Mouse (Mus musculus) stomach, embryonic 14.5 days (tissue): ENCODE data around the gene Aldh6a1. TPM values are rescaled to one million over a fixed set of nuclear protein-coding genes. Genes with fewer than 3 reads are reported as not detected.

Experiments
- ATAC-seq: fragments of 200-750 bp; cut with Nextera tagmentation; 2 replicates; pipeline ENCODE4 v1.8.0; 2017; ENCODE audit warnings: low read depth, moderate TSS enrichment; ENCODE audit not compliant: insufficient number of reproducible peaks, insufficient read depth, low FRiP score
- H3K27ac ChIP-seq: fragments of 300-500 bp; sonication (generic); 2 replicates; pipeline ENCODE4 v1.5.1; 2014; ENCODE audit warnings: mild to moderate bottlenecking, low read length, moderate library complexity, mixed read lengths
- H3K27me3 ChIP-seq: fragments of 300-500 bp; sonication (generic); 2 replicates; pipeline ENCODE4 v1.6.1; 2014; ENCODE audit warnings: low read length, control low read depth, mixed read lengths; ENCODE audit not compliant: control insufficient read depth, insufficient read depth
- H3K36me3 ChIP-seq: fragments of 300-500 bp; sonication (generic); 2 replicates; pipeline ENCODE4 v1.6.1; 2014; ENCODE audit warnings: mild to moderate bottlenecking, control low read depth, low read length, moderate library complexity, mixed read lengths; ENCODE audit not compliant: control insufficient read depth, insufficient read depth
- H3K4me1 ChIP-seq: fragments of 300-500 bp; sonication (generic); 2 replicates; pipeline ENCODE4 v1.6.1; 2014; ENCODE audit warnings: low read length, control low read depth, mixed read lengths; ENCODE audit not compliant: control insufficient read depth, insufficient read depth
- H3K4me2 ChIP-seq: fragments of 300-500 bp; sonication (generic); replicated peaks from 2 replicates; pipeline ENCODE4 v1.6.1; 2014; ENCODE audit warnings: low read depth, low read length, control low read depth
- H3K4me3 ChIP-seq: fragments of 300-500 bp; sonication (generic); 2 replicates; pipeline ENCODE4 v1.5.1; 2014; ENCODE audit warnings: low read depth, low read length, control low read depth
- H3K9ac ChIP-seq: fragments of 300-500 bp; sonication (generic); replicated peaks from 2 replicates; pipeline ENCODE4 v1.6.1; 2014; ENCODE audit warnings: low read depth, mild to moderate bottlenecking, control low read depth, low read length, moderate library complexity, mixed read lengths
- H3K9me3 ChIP-seq: fragments of 300-500 bp; sonication (generic); 2 replicates; pipeline ENCODE4 v1.6.1; 2016; ENCODE audit warnings: low read depth, low read length, control low read depth; ENCODE audit not compliant: control insufficient read depth
- WGBS: fragments of 180-500 bp; shearing (Covaris S2); extraction: QIAGEN DNeasy Blood & Tissue Kit; methylation state at CpG from one replicate; pipeline ENCODE4 v1.1.7; 2014; 5-methylcytosine and 5-hydroxymethylcytosine counted together
- polyA plus RNA-seq: library from polyadenylated mRNA; unstranded; fragments of >200 nt; fragmentation: Nextera tagmentation; extraction: Ambion mirVana; gene quantifications from 2 replicates; pipeline ENCODE4 v1.2.1, GENCODE M21; 2014

The Aldh6a1 gene
- 35.5 and 40.1 TPM in 2 replicates for polyA plus RNA-seq

DNA sequence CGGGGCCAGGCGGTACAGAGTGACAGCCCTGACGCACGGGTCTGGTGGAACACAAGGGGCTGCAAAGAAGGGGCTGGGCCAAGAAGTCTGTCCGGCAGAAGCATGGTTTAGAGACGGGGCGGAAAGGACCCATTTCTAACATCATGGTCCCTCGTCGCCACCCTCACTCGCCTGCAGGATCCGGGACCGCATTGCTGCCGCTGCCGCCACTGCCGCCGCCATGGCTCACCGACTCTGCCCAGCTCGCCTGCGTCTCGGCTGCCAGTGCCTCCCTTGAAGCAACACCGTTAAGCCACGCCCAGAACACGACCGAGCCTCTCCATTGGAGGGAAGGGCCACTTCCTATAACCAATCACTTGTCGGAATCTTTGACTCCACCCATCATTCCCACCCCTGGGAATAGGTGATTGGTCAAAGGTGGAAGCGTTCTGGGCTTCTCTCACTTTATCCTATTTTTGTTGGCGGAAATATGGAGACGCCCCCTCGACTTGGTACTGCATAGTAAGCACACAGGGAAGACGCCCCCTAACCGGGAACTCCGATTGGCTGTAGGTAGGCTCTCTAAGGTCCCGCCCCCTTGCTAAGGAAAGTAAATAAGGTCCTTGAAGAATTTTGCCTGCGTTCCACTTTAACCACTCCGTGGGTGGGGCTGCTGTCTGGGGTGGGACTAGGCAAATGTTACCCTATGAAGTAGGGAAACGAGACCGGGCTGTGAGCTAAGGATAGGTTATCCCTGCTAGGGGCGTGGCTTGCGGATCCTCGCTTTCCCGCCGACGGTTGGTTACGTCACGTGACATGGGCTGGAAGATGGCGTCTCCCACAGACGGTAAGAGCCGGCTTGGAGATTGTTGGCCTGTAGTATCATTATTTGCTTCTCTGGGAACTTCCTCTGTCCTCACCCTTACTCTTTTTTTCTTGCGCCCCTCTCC lies at the start of gene Aldh6a1, which contains the start of gene Lin52:
Gene Aldh6a1 (minus strand): TSS at position 287 of the 929 bp plus-strand sequence.
Gene Lin52 (plus strand): TSS at position 705 of the 929 bp plus-strand sequence.
- Histone ChIP-seq H3K27me3 (no peaks in the 10 kb centered on the region), H3K36me3 (no peaks in the 10 kb centered on the region), H3K4me2 (peak within 1 kb of the TSS; percentile 93), H3K9ac (peak within 1 kb of the TSS; percentile 28), H3K4me1 (peaks cover 8% of the 10 kb centered on the region; the same call in 1 of the 2 replicates), H3K27ac (0 out of 2 replicates have a peak within 1 kb of the TSS, but pooled peaks have one; percentile 1), H3K9me3 (no peaks in the 10 kb centered on the region), H3K4me3 (peak within 1 kb of the TSS; percentile 60)
- WGBS = under 1% methylated on average over 49 of the region's 49 CpGs
- peak; percentile 99 for ATAC-seq

DNA sequence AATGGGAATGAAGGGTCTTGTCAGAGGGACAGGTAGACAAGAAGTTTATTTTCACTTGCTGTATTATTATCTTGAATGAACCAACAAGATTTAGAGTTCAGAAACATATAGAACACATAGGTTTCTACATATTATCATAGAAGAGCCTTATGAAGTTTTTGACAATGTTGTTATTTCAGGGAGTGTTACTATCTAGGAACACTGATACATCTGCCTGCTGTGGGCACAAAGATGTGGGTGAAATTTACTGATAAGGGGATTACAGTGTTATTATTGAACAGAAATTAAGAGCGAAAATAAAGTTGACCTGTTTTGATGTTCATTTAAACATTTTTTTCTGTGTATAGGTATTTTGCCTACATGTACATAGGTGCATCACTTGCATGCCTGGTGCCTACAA lies 46.0 kb upstream of the Aldh6a1 start:
- ATAC-seq = no peak
- Histone ChIP-seq H3K27ac (no peak overlapping the region), H3K27me3 (no peaks in the 10 kb centered on the region), H3K9ac (no peak overlapping the region), H3K4me2 (no peak overlapping the region), H3K4me1 (no peaks in the 10 kb centered on the region), H3K9me3 (no peaks in the 10 kb centered on the region), H3K4me3 (no peak overlapping the region), H3K36me3 (no peaks in the 10 kb centered on the region)
- WGBS = 93% methylated on average over 1 of the region's 1 CpGs

DNA sequence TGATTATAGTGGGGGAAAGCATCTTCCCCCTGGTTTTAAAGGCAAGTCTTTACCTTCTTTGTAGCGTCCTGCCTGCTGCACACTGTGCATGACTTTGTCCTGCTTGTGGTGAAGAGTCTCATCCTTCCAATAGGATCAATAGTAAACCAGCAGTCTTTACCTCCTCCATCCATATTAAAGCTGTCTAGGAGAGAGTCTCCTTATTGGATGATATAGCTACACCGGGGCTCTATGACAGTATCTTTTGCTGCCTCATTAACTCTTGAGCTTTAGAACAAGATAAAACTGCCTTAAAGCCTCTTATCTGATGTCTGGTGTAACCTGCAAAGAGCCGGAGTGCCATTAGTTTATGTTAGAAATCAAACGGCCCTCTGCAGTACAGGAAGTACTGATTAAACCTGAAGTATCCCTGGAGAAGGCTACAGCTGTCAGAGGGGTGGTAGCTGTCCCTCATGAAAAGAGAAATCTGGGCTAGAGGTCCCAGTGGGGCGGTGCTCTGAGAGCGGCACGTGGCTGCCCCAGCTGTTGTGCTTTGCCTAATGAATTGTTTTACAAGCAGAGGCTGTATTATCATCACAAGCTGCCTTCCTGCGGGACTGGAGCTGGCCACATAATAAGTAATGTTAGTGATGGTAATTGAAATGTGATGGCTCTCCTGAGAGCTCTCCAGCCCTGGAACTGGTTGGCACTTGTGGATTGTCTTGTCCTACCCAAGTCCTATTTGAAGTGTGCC lies 36.7 kb upstream of the Aldh6a1 start:
- no peak for ATAC-seq
- H3K9ac ChIP-seq = no peak overlapping the region

DNA sequence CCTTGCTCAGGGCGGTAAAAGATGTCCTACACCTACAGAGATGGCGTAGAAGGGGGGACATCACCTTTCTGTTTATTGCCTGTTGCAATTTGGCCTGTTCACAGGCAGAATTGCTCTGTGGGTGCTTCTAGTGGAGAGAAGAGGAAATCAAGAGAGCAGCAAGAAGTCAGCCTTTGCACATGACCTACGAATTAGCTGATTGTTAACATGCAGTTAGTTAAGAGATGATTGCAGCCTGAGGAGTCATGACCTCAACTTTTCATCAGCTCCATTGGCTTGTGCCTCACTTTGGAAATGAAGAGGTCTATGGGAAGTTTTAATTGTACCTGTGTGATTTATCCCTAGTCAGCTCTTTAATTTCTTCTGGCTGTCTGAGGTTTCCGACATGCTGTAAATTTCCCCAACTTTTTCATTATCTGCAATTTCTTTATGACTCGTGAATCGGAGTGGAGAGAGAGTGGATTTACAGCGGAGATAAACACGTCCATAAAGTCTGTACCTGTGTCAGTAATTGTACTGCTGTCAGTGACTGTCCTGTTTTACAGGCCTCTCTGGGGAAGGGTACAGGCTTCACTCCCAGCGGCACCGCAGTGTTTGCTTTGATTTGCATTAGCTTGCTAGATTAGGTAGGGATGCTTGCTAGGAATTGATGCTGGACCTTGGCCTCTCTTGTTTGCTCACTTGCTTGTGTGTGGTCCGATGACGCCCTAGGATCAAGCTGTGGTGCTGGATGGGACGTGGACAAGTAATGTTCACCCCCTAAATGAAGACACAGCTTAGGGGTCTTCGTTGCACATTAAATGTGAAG lies 32.2 kb upstream of the Aldh6a1 start:
- H3K36me3 ChIP-seq = no peaks in the 10 kb centered on the region
- peak; percentile 28; the same call in 1 of the 2 replicates for ATAC-seq
- H3K9ac ChIP-seq = no peak overlapping the region
- 81% methylated on average over 14 of the region's 14 CpGs for WGBS
- no peaks in the 10 kb centered on the region for H3K9me3 ChIP-seq
- H3K4me3 ChIP-seq = no peak overlapping the region
- no peaks in the 10 kb centered on the region for H3K27me3 ChIP-seq
- H3K4me1 ChIP-seq = 0 out of 2 replicates have a peak, but pooled peaks cover 5% of the 10 kb centered on the region
- no peak overlapping the region for H3K4me2 ChIP-seq
- H3K27ac ChIP-seq = no peak overlapping the region

More for the DNA sequence above, 36.7 kb upstream of the Aldh6a1 start:
- Histone ChIP-seq H3K27ac (no peak overlapping the region), H3K9me3 (no peaks in the 10 kb centered on the region), H3K36me3 (no peaks in the 10 kb centered on the region), H3K4me2 (no peak overlapping the region), H3K4me1 (0 out of 2 replicates have a peak, but pooled peaks cover 5% of the 10 kb centered on the region), H3K4me3 (no peak overlapping the region), H3K27me3 (no peaks in the 10 kb centered on the region)
- WGBS = 27% methylated on average over 8 of the region's 8 CpGs

DNA sequence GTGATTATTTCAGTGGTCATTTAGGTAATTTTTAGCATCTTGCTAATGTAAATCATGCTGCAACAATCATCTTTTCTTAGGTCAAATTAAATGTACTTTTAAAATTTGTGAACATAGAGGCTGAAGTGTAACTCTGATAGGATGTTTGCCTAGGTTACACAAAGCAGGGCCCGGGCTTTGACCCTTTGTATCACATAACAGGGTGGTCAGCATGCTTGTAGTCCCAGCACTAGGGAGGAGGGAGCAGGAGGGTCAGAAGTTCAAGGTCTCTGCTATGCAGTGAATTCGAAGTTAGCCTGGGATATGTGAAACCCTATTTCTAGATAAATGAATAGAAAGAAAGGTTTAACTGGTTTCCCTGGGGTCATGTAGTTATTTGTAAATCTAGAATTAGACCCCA lies 30.4 kb upstream of the Aldh6a1 start:
- ATAC-seq = no peak
- H3K9ac ChIP-seq = no peak overlapping the region
- H3K27ac ChIP-seq = no peak overlapping the region
- no peaks in the 10 kb centered on the region for H3K4me1 ChIP-seq
- H3K27me3 ChIP-seq = no peaks in the 10 kb centered on the region
- no peak overlapping the region for H3K4me2 ChIP-seq
- no peak overlapping the region for H3K4me3 ChIP-seq
- no peaks in the 10 kb centered on the region for H3K36me3 ChIP-seq
- H3K9me3 ChIP-seq = no peaks in the 10 kb centered on the region
- 56% methylated on average over 2 of the region's 2 CpGs for WGBS

DNA sequence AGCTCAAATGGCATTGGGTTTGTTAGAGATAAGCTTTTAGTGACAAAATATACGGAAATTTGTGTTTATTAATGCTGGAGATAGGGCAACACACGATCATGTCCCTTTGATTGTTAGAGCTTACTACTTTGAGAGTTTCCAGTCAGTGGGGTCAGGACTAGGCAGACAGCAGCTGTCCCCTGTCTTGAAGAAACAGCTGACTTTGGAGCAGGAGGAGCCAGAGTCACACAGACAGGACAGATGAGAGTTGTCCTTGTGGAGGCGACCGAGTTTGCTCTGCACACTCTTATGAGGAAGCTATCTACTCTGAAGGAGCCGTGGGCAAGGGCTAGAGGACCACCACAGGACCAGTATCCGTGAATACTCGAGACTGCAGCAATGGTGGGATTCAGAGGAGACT lies 28.1 kb upstream of the Aldh6a1 start:
- H3K9ac ChIP-seq = no peak overlapping the region
- no peak overlapping the region for H3K27ac ChIP-seq
- no peak for ATAC-seq
- H3K27me3 ChIP-seq = no peaks in the 10 kb centered on the region
- H3K4me3 ChIP-seq = no peak overlapping the region
- no peaks in the 10 kb centered on the region; the same call in 1 of the 2 replicates for H3K36me3 ChIP-seq
- H3K4me2 ChIP-seq = no peak overlapping the region
- H3K4me1 ChIP-seq = no peaks in the 10 kb centered on the region
- 76% methylated on average over 7 of the region's 7 CpGs for WGBS
- H3K9me3 ChIP-seq = no peaks in the 10 kb centered on the region

DNA sequence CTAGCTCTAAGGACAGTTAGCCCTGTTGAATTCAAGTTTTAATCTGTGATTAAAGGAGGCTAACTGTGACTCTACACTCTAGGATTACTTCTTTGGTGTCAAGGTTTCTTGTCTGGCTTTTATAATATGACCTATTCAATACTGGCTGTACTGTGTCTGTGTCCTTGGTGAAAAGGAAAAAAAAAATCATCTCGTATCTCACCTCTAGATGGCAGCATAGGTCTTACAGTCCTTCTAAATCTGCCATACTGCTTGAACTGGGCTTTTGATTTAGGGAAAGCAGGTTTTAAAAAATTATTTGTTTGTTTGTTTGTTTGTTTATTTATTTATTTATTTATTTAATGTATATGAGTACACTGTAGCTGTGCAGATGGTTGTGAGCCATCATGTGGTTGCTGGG lies 17.9 kb upstream of the Aldh6a1 start:
- Histone ChIP-seq H3K27me3 (no peaks in the 10 kb centered on the region), H3K27ac (no peak overlapping the region), H3K4me3 (no peak overlapping the region), H3K4me2 (no peak overlapping the region), H3K4me1 (no peaks in the 10 kb centered on the region), H3K9ac (no peak overlapping the region), H3K9me3 (no peaks in the 10 kb centered on the region), H3K36me3 (peaks cover 11% of the 10 kb centered on the region)
- WGBS = 5% methylated on average over 1 of the region's 1 CpGs
- ATAC-seq = no peak

DNA sequence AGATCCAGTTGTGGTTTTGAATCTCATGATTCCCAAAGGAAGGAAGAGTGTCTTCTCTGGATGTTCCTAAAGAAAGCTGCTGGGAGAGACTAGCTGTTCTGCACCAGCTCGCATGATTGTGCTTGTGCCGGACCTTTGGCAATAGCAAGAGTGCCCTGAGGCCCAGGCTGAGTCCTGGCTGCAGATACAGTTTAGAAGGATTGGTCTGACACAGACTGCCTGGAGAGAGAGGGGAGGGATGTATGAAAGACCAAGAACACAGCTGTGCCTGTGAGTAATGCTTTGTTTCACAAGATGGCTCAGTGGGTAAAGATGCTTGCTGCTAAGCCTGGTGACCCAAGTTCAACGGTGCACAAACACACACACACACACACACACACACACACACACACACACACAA lies 12.1 kb upstream of the Aldh6a1 start:
- H3K4me3 ChIP-seq = no peak overlapping the region
- no peaks in the 10 kb centered on the region for H3K4me1 ChIP-seq
- no peak for ATAC-seq
- 78% methylated on average over 3 of the region's 3 CpGs for WGBS
- peaks cover 20% of the 10 kb centered on the region; the same call in 1 of the 2 replicates for H3K36me3 ChIP-seq
- H3K9ac ChIP-seq = no peak overlapping the region
- H3K4me2 ChIP-seq = no peak overlapping the region
- no peaks in the 10 kb centered on the region for H3K27me3 ChIP-seq
- no peak overlapping the region for H3K27ac ChIP-seq
- no peaks in the 10 kb centered on the region for H3K9me3 ChIP-seq
